Mouse (Mus musculus) MEL (cell line): ENCODE data around the gene 1810010D01Rik. TPM values are rescaled to one million over a fixed set of nuclear protein-coding genes. Genes with fewer than 3 reads are reported as not detected.

Experiments used
- DNase-seq: peaks from one replicate; pipeline ENCODE4 v3.0.0; 2011; ENCODE audit warnings: low read depth, low spot score
- H3K27ac ChIP-seq: 2 replicates; pipeline ENCODE4 v1.5.1; 2012; ENCODE audit warnings: low read depth, mild to moderate bottlenecking, control low read depth, low read length, moderate library complexity; ENCODE audit not compliant: control insufficient read depth
- H3K27me3 ChIP-seq, 2 experiments: fragments of 150-350 bp in 1 of 2; sonication (generic) in 1 of 2; 2 replicates each; pipeline ENCODE4 v1.6.1; 2012; ENCODE audit warnings: low read length in 2 of 2, mild to moderate bottlenecking in 2 of 2, improper control_type of control experiment in 1 of 2, moderate library complexity in 1 of 2; ENCODE audit not compliant: insufficient read depth in 2 of 2, control insufficient read depth in 1 of 2
- H3K36me3 ChIP-seq, 2 experiments: 2 replicates each; pipeline ENCODE4 v1.6.1; 2012 to 2014; ENCODE audit warnings: low read length in 2 of 2, improper control_type of control experiment in 1 of 2, inconsistent platforms in 1 of 2, mild to moderate bottlenecking in 1 of 2; ENCODE audit not compliant: insufficient read depth in 2 of 2, control insufficient read depth in 1 of 2
- H3K4me1 ChIP-seq, 2 experiments: fragments of 150-350 bp in 1 of 2; sonication (generic) in 1 of 2; 2 replicates each; pipeline ENCODE4 v1.6.1; 2012; ENCODE audit warnings: low read length in 2 of 2, improper control_type of control experiment in 1 of 2, mild to moderate bottlenecking in 1 of 2; ENCODE audit not compliant: insufficient read depth in 2 of 2, control insufficient read depth in 1 of 2
- H3K4me3 ChIP-seq, 2 experiments: fragments of 150-350 bp in 1 of 2; sonication (generic) in 1 of 2; 2 replicates each; pipeline ENCODE4 v1.5.1; 2012; ENCODE audit warnings: low read depth in 2 of 2, low read length in 2 of 2, mild to moderate bottlenecking in 2 of 2, moderate library complexity in 2 of 2, control low read depth in 1 of 2, improper control_type of control experiment in 1 of 2; ENCODE audit not compliant: control insufficient read depth in 1 of 2, insufficient read depth in 1 of 2
- H3K79me2 ChIP-seq: 2 replicates; pipeline ENCODE4 v1.6.1; 2012; ENCODE audit warnings: mild to moderate bottlenecking, low read length, moderate library complexity; ENCODE audit not compliant: control insufficient read depth, poor library complexity, insufficient read depth
- H3K9ac ChIP-seq: 2 replicates; pipeline ENCODE4 v1.6.1; 2012; ENCODE audit warnings: low read depth, mild to moderate bottlenecking, control low read depth, low read length, moderate library complexity; ENCODE audit not compliant: control insufficient read depth, poor library complexity, severe bottlenecking
- H3K9me3 ChIP-seq: fragments of 150-350 bp; sonication (generic); replicated peaks from 2 replicates; pipeline ENCODE4 v1.6.1; 2012; ENCODE audit warnings: mild to moderate bottlenecking, low read length, improper control_type of control experiment, moderate library complexity; ENCODE audit not compliant: insufficient read depth
- BHLHE40 ChIP-seq: IDR thresholded peaks from 2 replicates; pipeline ENCODE4 v1.6.1; 2012; ENCODE audit warnings: low read depth, mild to moderate bottlenecking, inconsistent platforms, low read length, improper control_type of control experiment, borderline replicate concordance
- CHD1 ChIP-seq: IDR thresholded peaks from 2 replicates; pipeline ENCODE4 v1.6.1; 2012; ENCODE audit warnings: low read depth, mild to moderate bottlenecking, inconsistent platforms, low read length, improper control_type of control experiment
- CHD2 ChIP-seq: IDR thresholded peaks from 2 replicates; pipeline ENCODE4 v1.6.1; 2011; ENCODE audit warnings: low read length, improper control_type of control experiment
- EP300 ChIP-seq, 2 experiments: IDR thresholded peaks; 2 replicates each; pipeline ENCODE4 v1.6.1; 2011; ENCODE audit warnings: improper control_type of control experiment in 2 of 2, low read length in 2 of 2, low read depth in 1 of 2, mild to moderate bottlenecking in 1 of 2
- ETS1 ChIP-seq: IDR thresholded peaks from 2 replicates; pipeline ENCODE4 v1.6.1; 2012; ENCODE audit warnings: low read depth, mild to moderate bottlenecking, inconsistent platforms, low read length, improper control_type of control experiment, moderate library complexity
- GATA1 ChIP-seq: IDR thresholded peaks from 2 replicates; pipeline ENCODE4 v1.6.1; 2011; ENCODE audit warnings: low read depth, low read length, improper control_type of control experiment
- MAFK ChIP-seq: IDR thresholded peaks from 2 replicates; pipeline ENCODE4 v1.6.1; 2011; ENCODE audit warnings: low read depth, mild to moderate bottlenecking, low read length, improper control_type of control experiment, borderline replicate concordance
- MAX ChIP-seq: IDR thresholded peaks from 2 replicates; pipeline ENCODE4 v1.6.1; 2011; ENCODE audit warnings: low read length, improper control_type of control experiment
- MYC ChIP-seq: IDR thresholded peaks from 2 replicates; pipeline ENCODE4 v1.6.1; 2011; ENCODE audit warnings: low read depth, mild to moderate bottlenecking, low read length, improper control_type of control experiment, moderate library complexity
- NELFE ChIP-seq: IDR thresholded peaks from 2 replicates; pipeline ENCODE4 v1.6.1; 2011; ENCODE audit warnings: low read depth, low read length, improper control_type of control experiment
- NRF1 ChIP-seq: IDR thresholded peaks from 2 replicates; pipeline ENCODE4 v1.6.1; 2014; ENCODE audit warnings: low read depth, mild to moderate bottlenecking, inconsistent platforms, low read length, improper control_type of control experiment, moderate library complexity; ENCODE audit not compliant: poor library complexity, insufficient read depth, severe bottlenecking
- POLR2A ChIP-seq, 2 experiments: IDR thresholded peaks; 2 replicates each; pipeline ENCODE4 v1.6.1; 2011 to 2012; ENCODE audit warnings: low read length in 2 of 2, mild to moderate bottlenecking in 2 of 2, control low read depth in 1 of 2, improper control_type of control experiment in 1 of 2, low read depth in 1 of 2, moderate library complexity in 1 of 2; ENCODE audit not compliant: control insufficient read depth in 1 of 2, insufficient read depth in 1 of 2, poor library complexity in 1 of 2
- POLR2AphosphoS2 ChIP-seq: IDR thresholded peaks from 2 replicates; pipeline ENCODE4 v1.6.1; 2011; ENCODE audit warnings: low read length, improper control_type of control experiment
- SIN3A ChIP-seq: IDR thresholded peaks from 2 replicates; pipeline ENCODE4 v1.6.1; 2012; ENCODE audit warnings: low read length, improper control_type of control experiment, inconsistent platforms
- TAL1 ChIP-seq: IDR thresholded peaks from 2 replicates; pipeline ENCODE4 v1.6.1; 2012; ENCODE audit warnings: mild to moderate bottlenecking, inconsistent platforms, low read length, moderate library complexity, mixed read lengths
- TBP ChIP-seq: IDR thresholded peaks from 2 replicates; pipeline ENCODE4 v1.8.0; 2011; ENCODE audit warnings: low read depth, low read length, improper control_type of control experiment
- USF2 ChIP-seq, 2 experiments: IDR thresholded peaks; 2 replicates each; pipeline ENCODE4 v1.6.1; 2011 to 2012; ENCODE audit warnings: improper control_type of control experiment in 2 of 2, low read length in 2 of 2, borderline replicate concordance in 1 of 2, inconsistent platforms in 1 of 2, low read depth in 1 of 2, mild to moderate bottlenecking in 1 of 2; ENCODE audit not compliant: insufficient read depth in 1 of 2
- ZKSCAN1 ChIP-seq: IDR thresholded peaks from 2 replicates; pipeline ENCODE4 v1.6.1; 2012; ENCODE audit warnings: low read depth, mild to moderate bottlenecking, inconsistent platforms, low read length, improper control_type of control experiment, moderate library complexity
- ZNF384 ChIP-seq: IDR thresholded peaks from 2 replicates; pipeline ENCODE4 v1.6.1; 2012; ENCODE audit warnings: low read depth, mild to moderate bottlenecking, inconsistent platforms, low read length, improper control_type of control experiment
- polyA plus RNA-seq, 2 experiments: library from polyadenylated mRNA; stranded (reverse) in 1 of 2; unstranded in 1 of 2; fragments of >175 nt in 1 of 2; fragments of >200 nt in 1 of 2; gene quantifications; 2 replicates each; pipeline versions ENCODE4 v1.2.1 to v1.2.4; 2012; ENCODE audit warnings: low replicate concordance in 2 of 2, low read depth in 1 of 2; ENCODE audit not compliant: insufficient read length in 2 of 2, insufficient read depth in 1 of 2, missing spikeins in 1 of 2
- total RNA-seq: library from RNA; depleted of rRNA; stranded (reverse); fragments of 300-350 nt; gene quantifications from 2 replicates; pipeline ENCODE4 v1.2.3, GENCODE M21; 2012

1810010D01Rik gene
- total and polyA plus RNA-seq, 3 experiments: not detected

DNA sequence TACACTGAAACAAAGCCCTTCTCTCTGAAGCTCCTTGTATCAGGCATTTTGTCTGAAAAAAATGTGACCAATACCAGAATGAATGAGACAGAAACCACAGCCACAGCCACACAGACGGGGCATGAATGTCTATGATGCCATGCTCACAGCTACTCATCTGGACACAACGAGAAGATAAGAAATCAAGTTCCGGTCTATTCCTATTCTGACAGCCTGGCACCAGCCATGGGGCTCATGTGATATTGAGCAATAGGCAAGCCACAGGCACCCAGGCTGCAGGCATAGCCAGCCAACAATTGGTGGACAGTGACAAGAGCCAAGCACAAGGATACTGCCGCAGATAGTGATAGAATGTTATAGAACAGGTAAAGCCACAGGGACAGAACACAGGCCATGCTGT, 7.6 kb upstream of the 1810010D01Rik start (continued):
- TF ChIP-seq USF2 (IDR thresholded peaks at IDR 0.05; ENCODE audit: borderline replicate concordance in 1 of 2, insufficient read depth in 1 of 2, low read depth in 1 of 2, low read length in 2 of 2) (no peak), POLR2AphosphoS2 (no peak)

DNA sequence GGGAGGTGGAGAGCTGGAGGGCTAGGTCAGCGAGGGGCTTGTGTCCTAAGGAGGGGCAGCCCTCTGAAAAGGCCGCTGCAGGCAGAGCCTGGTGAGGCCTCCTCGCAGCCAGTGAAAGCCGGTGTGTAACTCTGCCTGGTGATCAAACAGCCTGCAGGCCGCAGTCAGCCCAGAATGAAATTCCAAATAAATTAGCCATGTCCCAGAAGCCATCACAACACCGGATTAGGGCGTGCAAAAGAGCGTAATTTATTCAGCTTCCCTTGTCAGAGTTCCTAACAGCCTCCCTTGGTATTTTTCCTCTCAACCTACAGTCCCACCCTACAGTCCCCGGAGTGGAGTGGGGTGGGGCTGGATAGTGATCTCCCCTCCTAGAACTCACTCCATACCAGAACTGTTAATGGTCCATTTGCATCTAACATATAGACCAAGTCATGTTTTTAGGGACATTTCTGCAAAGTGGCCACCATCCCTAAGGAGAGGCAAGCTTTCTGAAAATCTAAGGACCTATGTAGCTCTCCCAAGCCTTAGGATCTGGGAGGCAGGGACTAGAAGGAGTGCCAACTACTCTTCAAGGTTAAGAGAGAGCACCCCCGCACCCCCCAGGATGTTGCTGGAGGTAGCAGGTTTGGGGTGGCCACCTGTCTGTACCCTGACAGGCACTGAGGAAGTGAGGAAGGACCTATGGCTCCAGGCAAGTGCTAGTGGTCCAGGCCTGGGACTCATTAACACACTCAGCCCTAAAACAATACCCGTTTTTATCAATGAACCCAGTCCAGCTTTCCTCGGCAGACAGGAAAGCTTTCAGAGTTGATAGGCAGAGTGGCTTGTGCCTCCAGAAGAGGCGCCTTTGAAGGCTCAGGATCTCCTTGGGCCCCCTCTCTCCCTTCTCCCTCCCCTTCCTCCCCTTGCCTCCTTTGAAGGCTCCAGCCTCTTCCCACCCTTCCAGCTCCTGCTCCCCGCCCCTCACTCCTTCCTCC, 4.1 kb upstream of the 1810010D01Rik start:
- Histone ChIP-seq H3K27ac (no peak overlapping the region), H3K9me3 (no peaks in the 10 kb centered on the region), H3K4me1 (no peaks in the 10 kb centered on the region), H3K27me3 (no peaks in the 10 kb centered on the region), H3K79me2 (no peaks in the 10 kb centered on the region), H3K36me3 (no peaks in the 10 kb centered on the region), H3K9ac (no peak overlapping the region), H3K4me3 (no peak overlapping the region)
- TF ChIP-seq NELFE (no peak), CHD1 (no peak), CHD2 (no peak), ZKSCAN1 (no peak), USF2 (IDR thresholded peaks at IDR 0.05; ENCODE audit: borderline replicate concordance in 1 of 2, insufficient read depth in 1 of 2, low read depth in 1 of 2, low read length in 2 of 2) (no peak), NRF1 (no peak), TBP (no peak), ETS1 (no peak), ZNF384 (no peak), EP300 (IDR thresholded peaks at IDR 0.05; ENCODE audit: low read depth in 1 of 2, low read length in 2 of 2) (no peak), MAX (no peak), POLR2A (IDR thresholded peaks at IDR 0.05; ENCODE audit: control insufficient read depth in 1 of 2, insufficient read depth in 1 of 2, low read depth in 1 of 2, low read length in 2 of 2, poor library complexity in 1 of 2) (no peak), GATA1 (no peak), MYC (no peak), TAL1 (no peak), BHLHE40 (no peak), POLR2AphosphoS2 (no peak), SIN3A (no peak), MAFK (no peak)
- no peak for DNase-seq
